7 mouse cellular contexts compared by ENCODE assay signal in genomic region chr17:51178491-51179194, GRCm38 (mm10). TPM values are rescaled to one million over a fixed set of nuclear protein-coding genes. Genes with fewer than 3 reads are reported as not detected.
DNase-seq lines count a peak whose midpoint lies in the region; ATAC-seq lines count a peak whose summit lies in the region.

No protein-coding gene starts in this region.

- peak; percentile 79 for ATAC-seq in midbrain, embryonic 12.5 days (ENCODE audit: low FRiP score, low read depth)

- H3K9me3 ChIP-seq in embryonic facial prominence, embryonic 10.5 days, result no peaks in the 10 kb centered on the region
- H3K9me3 ChIP-seq in limb, embryonic 10.5 days (replicated peaks), result no peaks in the 10 kb centered on the region
- no peaks in the 10 kb centered on the region for H3K9me3 ChIP-seq in midbrain, embryonic 12.5 days

- peak overlapping the region; percentile 64 for H3K4me2 ChIP-seq in midbrain, embryonic 12.5 days (replicated peaks)

- peak overlapping the region; percentile 96 for H3K9ac ChIP-seq in midbrain, embryonic 12.5 days (replicated peaks)

- peak; percentile 83 for DNase-seq in adrenal gland, postnatal 14 days
- DNase-seq in embryonic facial prominence, embryonic 10.5 days (ENCODE audit: low spot score), result peak; percentile 80
- peak; percentile 98 for DNase-seq in heart, adult 11 months
- DNase-seq in kidney, adult 11 months, result peak; percentile 67
- peak; percentile 80 for DNase-seq in limb, embryonic 10.5 days (ENCODE audit: low spot score)
- DNase-seq in skeletal muscle tissue, adult 2 months (ENCODE audit: low read depth, low spot score), result peak; percentile 65

- H3K27ac ChIP-seq in embryonic facial prominence, embryonic 10.5 days (replicated peaks), result peak overlapping the region; percentile 99
- H3K27ac ChIP-seq in limb, embryonic 10.5 days, result peak overlapping the region; percentile 99
- H3K27ac ChIP-seq in midbrain, embryonic 12.5 days (replicated peaks), result peak overlapping the region; percentile 99

- peaks cover 13% of the 10 kb centered on the region for H3K4me1 ChIP-seq in embryonic facial prominence, embryonic 10.5 days
- H3K4me1 ChIP-seq in limb, embryonic 10.5 days, result peaks cover 14% of the 10 kb centered on the region
- peaks cover 9% of the 10 kb centered on the region for H3K4me1 ChIP-seq in midbrain, embryonic 12.5 days

- no peaks in the 10 kb centered on the region for H3K36me3 ChIP-seq in embryonic facial prominence, embryonic 10.5 days (replicated peaks)
- no peaks in the 10 kb centered on the region for H3K36me3 ChIP-seq in limb, embryonic 10.5 days
- no peaks in the 10 kb centered on the region for H3K36me3 ChIP-seq in midbrain, embryonic 12.5 days

- 0% methylated on average over 59 of the region's 59 CpGs for WGBS in embryonic facial prominence, embryonic 10.5 days
- under 1% methylated on average over 42 of the region's 59 CpGs for WGBS in limb, embryonic 10.5 days
- under 1% methylated on average over 31 of the region's 59 CpGs for WGBS in midbrain, embryonic 12.5 days

- peak overlapping the region; percentile 86 for H3K4me3 ChIP-seq in embryonic facial prominence, embryonic 10.5 days
- peak overlapping the region; percentile 83 for H3K4me3 ChIP-seq in limb, embryonic 10.5 days
- peak overlapping the region; percentile 85 for H3K4me3 ChIP-seq in midbrain, embryonic 12.5 days

- no peaks in the 10 kb centered on the region for H3K27me3 ChIP-seq in embryonic facial prominence, embryonic 10.5 days (replicated peaks; ENCODE audit: low read depth, poor library complexity, severe bottlenecking)
- H3K27me3 ChIP-seq in limb, embryonic 10.5 days (ENCODE audit: low read depth, poor library complexity, severe bottlenecking), result no peaks in the 10 kb centered on the region
- H3K27me3 ChIP-seq in midbrain, embryonic 12.5 days, result no peaks in the 10 kb centered on the region

RNA-seq across cellular contexts. Expression of gene Tbc1d5, which starts 0.5 kb away (rescaled TPM):
- total RNA-seq in adrenal gland, postnatal 14 days (2021), result 20.7 and 20.9 TPM in 2 replicates
- 11.0 and 11.8 TPM in 2 replicates for polyA plus RNA-seq in embryonic facial prominence, embryonic 10.5 days (2016; fragmentation: Nextera tagmentation; extraction: Ambion mirVana)
- polyA plus RNA-seq in limb, embryonic 10.5 days (2016; fragmentation: Nextera tagmentation; extraction: Ambion mirVana), result 8.7 and 11.3 TPM in 2 replicates
- polyA plus RNA-seq in midbrain, embryonic 12.5 days (2016; fragmentation: Nextera tagmentation; extraction: Ambion mirVana), result 11.6 and 13.3 TPM in 2 replicates

Comparison
In these comparisons a context has a peak if more than half of its experiments do, and no peak if none do; other contexts are left out.
1. Peak in every context shown above with its lines: DNase-seq, ATAC-seq, H3K4me3 ChIP-seq and H3K27ac ChIP-seq.